Mouse (Mus musculus) liver, postnatal 0 days (tissue): Measurements from ENCODE around the gene Srxn1.

Experiments used
- CTCF ChIP-seq: sonication (generic); IDR thresholded peaks from 2 replicates; pipeline ENCODE4 v1.5.1; 2016; ENCODE audit warnings: antibody characterized with exemption, low read depth
- EP300 ChIP-seq: IDR thresholded peaks from 2 replicates; pipeline ENCODE4 v1.6.1; 2016; ENCODE audit warnings: antibody characterized with exemption, low read depth, mild to moderate bottlenecking

DNA sequence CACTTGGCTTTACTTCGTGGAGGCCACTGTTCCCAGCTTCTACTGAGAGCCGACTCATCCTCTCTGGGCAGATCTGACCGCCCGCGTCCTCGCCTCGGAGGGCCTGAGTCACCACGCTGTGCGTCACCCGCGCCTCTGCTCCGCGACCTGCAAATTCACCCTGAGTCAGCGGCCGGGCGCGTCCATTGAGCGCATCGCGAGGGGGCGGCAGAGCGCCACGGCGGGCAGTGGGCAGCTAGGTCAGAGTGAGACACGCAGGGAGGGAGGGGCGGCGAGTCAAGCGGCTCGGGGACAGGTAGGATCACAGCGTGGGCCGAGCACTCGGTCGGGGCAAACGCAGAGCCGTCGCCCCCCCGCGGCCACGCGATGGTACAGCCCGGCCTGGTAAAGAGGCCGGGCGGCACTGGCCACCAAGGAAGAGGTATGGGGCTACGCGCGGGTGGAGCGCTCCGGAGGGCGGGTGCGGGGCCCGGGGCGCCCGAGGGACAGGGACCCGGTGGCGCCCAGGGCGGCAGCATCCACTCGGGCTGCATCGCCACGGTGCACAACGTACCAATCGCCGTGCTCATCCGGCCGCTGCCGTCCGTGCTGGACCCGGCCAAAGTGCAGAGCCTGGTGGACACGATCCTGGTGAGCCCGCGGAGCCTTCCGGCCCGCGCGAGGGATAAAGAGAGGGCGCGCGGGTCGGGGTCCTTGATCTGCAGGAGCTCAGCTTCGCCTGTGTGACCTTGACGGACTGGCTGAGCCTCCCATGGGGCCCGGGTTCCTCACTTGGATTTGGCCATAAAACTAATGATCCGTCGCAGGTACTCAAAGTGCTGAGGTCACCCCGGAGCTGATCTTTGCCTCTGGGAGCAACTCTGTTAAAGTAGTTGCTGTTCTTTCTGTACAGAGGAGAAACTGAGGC lies at the start of gene Srxn1:
- TF ChIP-seq CTCF: peak; percentile 76
- peak; percentile 43; the same call in 1 of the 2 replicates for TF ChIP-seq EP300
